Mouse (Mus musculus): ENCODE results near the gene Dctpp1. TPM values are rescaled to one million over a fixed set of nuclear protein-coding genes. Genes with fewer than 3 reads are reported as not detected.

Dctpp1 gene
- total and polyA plus RNA-seq, 3 experiments: 238 to 290 TPM; not detected in 1

GRCm38 (mm10) chr7:127287940-127288339 is 27.4 kb upstream of the Dctpp1 start (continued):
- TF ChIP-seq POLR2A (IDR thresholded peaks at IDR 0.05; ENCODE audit: control insufficient read depth in 1 of 2, insufficient read depth in 1 of 2, low read depth in 1 of 2, low read length in 2 of 2, poor library complexity in 1 of 2) (no peak), NRF1 (IDR thresholded peaks at IDR 0.05; ENCODE audit: insufficient read depth, low read depth, low read length, poor library complexity, severe bottlenecking) (no peak), ELF1 (IDR thresholded peaks at IDR 0.05; ENCODE audit: low read depth, low read length) (no peak), GABPA (IDR thresholded peaks at IDR 0.05; ENCODE audit: low read depth, low read length) (no peak), SMC3 (IDR thresholded peaks at IDR 0.05; ENCODE audit: low read depth, low read length) (no peak), EP300 (IDR thresholded peaks at IDR 0.05; ENCODE audit: low read depth in 1 of 2, low read length in 2 of 2) (peak; percentile 11 to 52; a peak in 3 of 4 replicates), MAZ (IDR thresholded peaks at IDR 0.05; ENCODE audit: low read depth, low read length) (no peak)

- Histone ChIP-seq H3K9ac (ENCODE audit: control insufficient read depth, low read depth, low read length, poor library complexity, severe bottlenecking) (peak overlapping the region; percentile 40), H3K36me3 (ENCODE audit: control insufficient read depth in 1 of 2, insufficient read depth in 2 of 2, low read length in 2 of 2) (peaks cover 0 to 33% of the 10 kb centered on the region in 2 experiments; a peak in 2 of 4 replicates), H3K4me3 (ENCODE audit: control insufficient read depth in 1 of 2, insufficient read depth in 1 of 2, low read depth in 2 of 2, low read length in 2 of 2) (peak overlapping the region; percentile 18 to 21; a peak in 2 of 4 replicates), H3K27me3 (ENCODE audit: control insufficient read depth in 1 of 2, insufficient read depth in 2 of 2, low read length in 2 of 2) (no peaks in the 10 kb centered on the region), H3K27ac (ENCODE audit: control insufficient read depth, low read depth, low read length) (peak overlapping the region; percentile 89), H3K9me3 (replicated peaks; ENCODE audit: insufficient read depth, low read length) (no peaks in the 10 kb centered on the region), H3K79me2 (ENCODE audit: control insufficient read depth, insufficient read depth, low read length, poor library complexity) (no peaks in the 10 kb centered on the region), H3K4me1 (ENCODE audit: control insufficient read depth in 1 of 2, insufficient read depth in 2 of 2, low read length in 2 of 2) (peaks cover 14 to 45% of the 10 kb centered on the region in 2 experiments)
- DNase-seq (ENCODE audit: low read depth, low spot score): peak; percentile 94
- no peak for TF ChIP-seq POLR2AphosphoS5 (IDR thresholded peaks at IDR 0.05; ENCODE audit: borderline replicate concordance, low read depth, low read length)
- no peak for TF ChIP-seq UBTF (IDR thresholded peaks at IDR 0.05; ENCODE audit: borderline replicate concordance, insufficient read depth, low read depth, low read length)
- TF ChIP-seq POLR2AphosphoS2 (IDR thresholded peaks at IDR 0.05; ENCODE audit: low read length): no peak
- TF ChIP-seq MXI1 (IDR thresholded peaks at IDR 0.05; ENCODE audit: low read depth, low read length): peak; percentile 50; the same call in 1 of the 2 replicates
- no peak for TF ChIP-seq ZKSCAN1 (IDR thresholded peaks at IDR 0.05; ENCODE audit: low read depth, low read length)
- no peak for TF ChIP-seq ZC3H11A (IDR thresholded peaks at IDR 0.05; ENCODE audit: low read depth, low read length)
- TF ChIP-seq MYC (IDR thresholded peaks at IDR 0.05; ENCODE audit: low read depth, low read length): peak; percentile 39; the same call in 1 of the 2 replicates
- peak; percentile 80 for TF ChIP-seq GATA1 (IDR thresholded peaks at IDR 0.05; ENCODE audit: low read depth, low read length)
- peak; percentile 54 to 81; a peak in 3 of 4 replicates for TF ChIP-seq EP300 (IDR thresholded peaks at IDR 0.05; ENCODE audit: low read depth in 1 of 2, low read length in 2 of 2)
- TF ChIP-seq MYB (IDR thresholded peaks at IDR 0.05; ENCODE audit: low read depth, low read length): no peak
- TF ChIP-seq RAD21 (IDR thresholded peaks at IDR 0.05; ENCODE audit: low read depth, low read length): no peak
- TF ChIP-seq TBP (IDR thresholded peaks at IDR 0.05; ENCODE audit: low read depth, low read length): peak; percentile 79
- TF ChIP-seq SMC3 (IDR thresholded peaks at IDR 0.05; ENCODE audit: low read depth, low read length): no peak
- TF ChIP-seq CTCF (IDR thresholded peaks at IDR 0.05 in 2 of 3, conservative IDR thresholded peaks at IDR 0.05 in 1 of 3; ENCODE audit: control insufficient read depth in 1 of 3, insufficient read depth in 1 of 3, low read depth in 2 of 3, low read length in 3 of 3, poor library complexity in 1 of 3, severe bottlenecking in 1 of 3): peak in 1 of 3 experiments; percentile 10; a peak in 1 of 6 replicates
- no peak for TF ChIP-seq MEF2A (IDR thresholded peaks at IDR 0.05; ENCODE audit: extremely low read depth, insufficient replicate concordance, low read depth, low read length, poor library complexity, severe bottlenecking)
- TF ChIP-seq NRF1 (IDR thresholded peaks at IDR 0.05; ENCODE audit: insufficient read depth, low read depth, low read length, poor library complexity, severe bottlenecking): no peak
- peak; percentile 59 for TF ChIP-seq ELF1 (IDR thresholded peaks at IDR 0.05; ENCODE audit: low read depth, low read length)
- no peak for TF ChIP-seq GABPA (IDR thresholded peaks at IDR 0.05; ENCODE audit: low read depth, low read length)
- TF ChIP-seq MAFK (IDR thresholded peaks at IDR 0.05; ENCODE audit: borderline replicate concordance, low read depth, low read length): no peak
- no peak for TF ChIP-seq CHD2 (IDR thresholded peaks at IDR 0.05; ENCODE audit: low read length)
- peak; percentile 61; the same call in 1 of the 2 replicates for TF ChIP-seq ETS1 (IDR thresholded peaks at IDR 0.05; ENCODE audit: low read depth, low read length)
- no peak for TF ChIP-seq BHLHE40 (IDR thresholded peaks at IDR 0.05; ENCODE audit: borderline replicate concordance, low read depth, low read length)
- peak; percentile 65; the same call in 1 of the 2 replicates for TF ChIP-seq MAZ (IDR thresholded peaks at IDR 0.05; ENCODE audit: low read depth, low read length)
- TF ChIP-seq CHD1 (IDR thresholded peaks at IDR 0.05; ENCODE audit: low read depth, low read length): no peak
- TF ChIP-seq RCOR1 (IDR thresholded peaks at IDR 0.05; ENCODE audit: low read depth, low read length): peak; percentile 53; the same call in 1 of the 2 replicates
- TF ChIP-seq TCF12 (IDR thresholded peaks at IDR 0.05; ENCODE audit: low read depth, low read length): peak; percentile 59; the same call in 1 of the 2 replicates
- TF ChIP-seq NELFE (IDR thresholded peaks at IDR 0.05; ENCODE audit: low read depth, low read length): no peak
- TF ChIP-seq SIN3A (IDR thresholded peaks at IDR 0.05; ENCODE audit: low read length): peak; percentile 63
- no peak for TF ChIP-seq ZNF384 (IDR thresholded peaks at IDR 0.05; ENCODE audit: low read depth, low read length)
- no peak for TF ChIP-seq ZMIZ1 (IDR thresholded peaks at IDR 0.05; ENCODE audit: low read depth, low read length)
- TF ChIP-seq USF2 (IDR thresholded peaks at IDR 0.05; ENCODE audit: borderline replicate concordance in 1 of 2, insufficient read depth in 1 of 2, low read depth in 1 of 2, low read length in 2 of 2): no peak
- peak; percentile 83 for TF ChIP-seq TAL1 (IDR thresholded peaks at IDR 0.05; ENCODE audit: low read length)
Observed at GRCm38 (mm10) chr7:127285154-127285553, 24.6 kb upstream of the Dctpp1 start.

Measured in MEL (cell line).